Mouse (Mus musculus) neural tube, embryonic 10.5 days (tissue): ENCODE data around the gene Bdkrb1.

Experiments used
- DNase-seq: peaks from one replicate; pipeline ENCODE4 v3.0.0-alpha.2; 2017; ENCODE audit warnings: low spot score; ENCODE audit errors: extremely low spot score

Bdkrb1 gene

GRCm38 (mm10) chr12:105597135-105597534 lies 5.8 kb upstream of the Bdkrb1 start:
- DNase-seq = no peak

- no peak for DNase-seq
Measured at GRCm38 (mm10) chr12:105598503-105598902, 4.4 kb upstream of the Bdkrb1 start.

DNA sequence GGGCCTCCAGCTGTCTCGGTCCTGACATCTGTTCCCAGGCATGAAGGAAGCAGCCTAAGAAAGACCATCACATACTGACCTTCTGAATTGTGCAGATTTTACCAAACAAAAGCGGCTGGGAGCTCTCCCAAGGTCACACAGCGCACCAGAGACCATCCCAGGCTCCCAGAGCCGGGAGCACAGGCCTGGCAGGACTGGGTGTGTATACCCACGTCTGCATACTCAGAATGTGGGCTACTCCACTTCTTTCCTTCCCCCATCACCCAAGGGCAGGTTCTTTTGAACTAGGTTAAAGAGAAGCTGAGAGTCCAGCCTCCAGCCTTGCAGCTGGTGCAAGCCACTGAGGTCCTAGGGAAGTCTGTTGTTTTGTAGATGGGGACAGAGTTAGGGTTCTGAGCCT lies 3.8 kb upstream of the Bdkrb1 start:
- DNase-seq = no peak

GRCm38 (mm10) chr12:105601586-105601985 lies 1.3 kb upstream of the Bdkrb1 start:
- DNase-seq = no peak

DNA sequence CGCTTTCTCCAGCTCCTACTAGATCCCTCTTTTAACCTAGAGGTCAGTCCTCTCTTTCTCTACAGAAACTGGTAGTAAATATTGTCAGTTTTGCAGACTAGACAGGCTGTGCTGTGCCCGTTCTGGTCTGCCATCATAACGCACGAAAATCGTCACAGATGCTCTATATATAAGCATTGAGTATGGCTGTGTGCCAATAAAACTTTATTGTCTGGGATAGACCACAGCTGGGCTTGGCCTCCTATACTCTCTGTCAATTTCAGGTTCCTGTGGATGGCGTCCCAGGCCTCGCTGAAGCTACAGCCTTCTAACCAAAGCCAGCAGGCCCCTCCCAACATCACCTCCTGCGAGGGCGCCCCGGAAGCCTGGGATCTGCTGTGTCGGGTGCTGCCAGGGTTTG lies 1.0 kb downstream of the Bdkrb1 start:
- DNase-seq = no peak

DNA sequence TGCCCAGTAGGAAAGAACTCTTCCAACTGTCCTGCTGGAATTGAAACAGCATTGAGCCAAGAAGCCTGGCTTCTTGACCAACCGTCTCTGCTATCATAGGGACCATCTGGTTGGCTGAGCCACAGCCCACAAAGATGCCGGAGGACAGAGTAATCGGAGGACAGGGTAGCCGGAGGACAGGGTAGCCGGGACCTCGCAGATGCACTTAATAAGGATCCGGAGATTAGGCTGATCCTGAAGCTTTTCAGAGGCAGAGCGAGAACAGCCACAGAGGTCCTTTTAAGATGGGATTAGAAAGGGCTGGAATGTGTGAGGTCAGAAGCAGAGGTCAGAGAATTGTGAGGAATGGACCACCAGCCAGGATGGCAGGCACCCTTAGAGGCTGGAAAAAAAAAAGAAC lies 2.3 kb downstream of the Bdkrb1 start:
- no peak for DNase-seq

DNA sequence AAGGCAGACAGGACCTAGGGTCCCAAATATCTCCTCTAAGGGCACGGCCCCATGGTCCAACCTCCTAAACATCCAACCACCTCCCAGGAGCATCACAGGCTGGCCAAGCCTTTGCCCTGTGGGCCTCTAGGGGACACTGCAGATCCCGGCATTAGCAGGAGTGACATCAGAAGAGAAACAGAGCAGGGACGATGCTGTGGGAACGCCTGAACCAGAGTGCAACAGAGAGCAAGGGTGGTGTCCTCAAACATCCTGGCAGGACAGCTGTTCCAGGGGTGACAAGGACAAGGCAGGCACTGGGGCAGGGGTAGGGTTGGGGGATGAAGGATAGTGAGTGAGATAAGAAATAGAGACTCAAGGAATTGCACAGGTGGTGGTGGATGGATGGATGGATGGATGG lies 4.0 kb downstream of the Bdkrb1 start:
- no peak for DNase-seq

GRCm38 (mm10) chr12:105611045-105611444 lies 8.2 kb downstream of the Bdkrb1 start:
- DNase-seq = no peak

GRCm38 (mm10) chr12:105611748-105612147 lies 8.9 kb downstream of the Bdkrb1 start:
- peak; percentile 76 for DNase-seq

DNA sequence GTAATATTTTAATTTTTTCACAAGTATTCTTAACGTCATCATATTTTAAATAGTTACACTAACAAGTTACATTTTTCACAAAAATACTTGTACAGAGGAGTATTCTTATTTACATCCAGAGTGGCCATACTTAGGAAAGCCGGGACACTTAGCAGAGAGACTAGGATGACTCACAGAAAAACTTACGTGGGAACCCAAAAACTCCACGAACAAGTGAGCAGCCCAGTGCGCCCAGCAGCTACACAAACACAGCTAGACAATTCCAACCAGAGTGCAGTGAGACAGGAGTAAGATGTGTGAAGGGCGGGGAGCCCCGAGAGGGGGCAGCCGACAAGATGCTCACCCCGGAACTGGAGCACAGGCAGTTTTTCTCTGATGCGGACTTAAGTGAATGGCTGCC lies 10.7 kb downstream of the Bdkrb1 start:
- no peak for DNase-seq

- DNase-seq = no peak
Measured at GRCm38 (mm10) chr12:105622048-105622447, 19.2 kb downstream of the Bdkrb1 start.

DNA sequence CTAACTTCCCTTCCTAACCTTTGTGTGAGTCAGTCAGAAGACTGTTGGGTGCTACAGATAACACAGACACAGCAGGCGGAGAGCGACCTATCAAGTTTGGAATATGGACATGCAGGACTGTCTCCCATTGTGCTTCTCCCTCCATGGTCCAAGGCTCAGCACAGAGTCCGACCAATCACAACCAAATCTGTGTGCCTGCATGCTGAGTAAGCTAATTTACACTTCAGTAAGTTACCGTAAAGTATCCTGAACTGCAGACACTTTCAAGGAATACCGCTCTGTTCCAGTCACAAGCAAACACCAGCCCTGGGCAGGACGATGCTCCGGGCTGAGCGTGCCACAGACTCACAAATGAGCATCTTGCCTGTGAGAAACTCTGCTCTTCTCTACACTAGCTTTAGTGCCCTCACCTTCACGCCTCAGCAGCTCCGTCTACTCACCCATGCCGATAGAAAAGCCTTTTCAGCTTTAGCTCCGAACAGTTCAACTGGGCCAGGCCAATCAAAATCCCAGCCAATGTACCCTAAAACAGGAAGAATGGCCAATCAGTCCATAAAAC lies 20.2 kb downstream of the Bdkrb1 start:
- no peak for DNase-seq

DNA sequence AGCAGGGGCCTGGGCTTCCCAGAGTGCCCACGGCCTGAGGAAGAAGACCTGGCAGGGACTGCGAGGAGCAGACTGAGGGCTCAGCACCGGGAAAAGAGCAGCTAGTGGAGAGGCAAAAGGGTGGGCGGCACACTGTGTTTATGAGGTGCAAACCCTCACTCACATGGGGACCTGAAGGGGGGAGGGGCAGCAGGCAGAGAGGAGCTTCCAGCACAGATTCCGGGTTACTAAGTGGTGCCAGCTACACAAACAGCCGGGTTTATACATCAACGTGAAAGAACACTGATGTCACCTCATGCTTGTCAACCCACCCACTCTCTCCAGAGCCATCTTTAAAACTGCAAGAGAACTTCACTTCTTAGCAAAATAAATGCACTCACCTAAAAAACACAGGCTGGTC lies 22.9 kb downstream of the Bdkrb1 start:
- DNase-seq = no peak

- DNase-seq = no peak
Measured at GRCm38 (mm10) chr12:105634374-105635067, 31.6 kb downstream of the Bdkrb1 start.

GRCm38 (mm10) chr12:105636551-105636950 lies 33.7 kb downstream of the Bdkrb1 start:
- no peak for DNase-seq

DNA sequence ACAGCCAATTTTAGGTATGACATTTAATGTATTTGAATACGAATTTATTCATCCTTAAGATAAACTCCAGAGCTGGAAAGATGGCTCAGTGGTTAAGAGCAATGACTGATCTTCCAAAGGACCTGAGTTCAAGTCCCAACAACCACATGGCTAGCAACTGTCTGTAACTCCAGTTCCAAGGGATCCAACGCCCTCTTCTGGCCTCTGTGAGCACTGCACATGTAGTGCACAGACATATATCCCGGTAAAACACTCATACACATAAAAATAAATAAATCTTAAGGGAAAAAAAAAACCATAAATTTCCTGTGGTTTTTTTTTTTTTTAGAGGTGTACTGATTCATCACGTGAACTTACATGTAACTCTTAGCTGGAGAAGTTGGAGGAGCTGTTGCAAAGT lies 34.7 kb downstream of the Bdkrb1 start:
- DNase-seq = no peak

- no peak for DNase-seq
Measured at GRCm38 (mm10) chr12:105642770-105643321, 40.0 kb downstream of the Bdkrb1 start.
